Mouse (Mus musculus) C2C12 (cell line): Measurements from ENCODE around the gene Mr1.

Source experiments
- CEBPB ChIP-seq: IDR thresholded peaks from one replicate; pipeline ENCODE4 v1.6.1; 2011; ENCODE audit warnings: low read depth, mild to moderate bottlenecking, control low read depth, moderate library complexity
- CTCF ChIP-seq: IDR thresholded peaks from one replicate; pipeline ENCODE4 v1.5.1; 2011; ENCODE audit not compliant: control insufficient read depth, insufficient read depth, insufficient read length

DNA sequence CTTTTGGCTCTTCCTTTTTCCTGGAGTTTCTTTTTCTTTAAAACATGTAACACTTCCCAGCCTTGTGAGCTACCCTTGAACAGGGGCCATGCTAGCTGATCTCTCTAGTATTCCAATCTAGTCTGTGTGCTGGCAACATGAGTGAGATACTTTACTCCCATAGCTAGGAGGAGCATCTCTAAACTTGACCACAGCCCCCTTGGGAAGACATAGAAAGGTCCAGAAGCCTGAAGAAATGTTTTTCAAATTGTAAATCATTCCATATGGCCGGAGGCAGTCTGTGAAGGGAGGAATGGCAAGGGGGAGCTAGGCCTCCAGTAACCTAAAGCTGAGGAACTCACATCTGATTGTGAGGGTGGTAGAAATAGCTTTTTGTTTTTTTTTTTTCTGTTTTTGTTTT is 55.9 kb downstream of the Mr1 start:
- TF ChIP-seq CEBPB (no peak), CTCF (no peak)
